Mouse (Mus musculus) E14TG2a.4 (cell line): ENCODE results near the gene Lgmn.

Experiments used
- CTCF ChIP-seq: conservative IDR thresholded peaks from 2 replicates; pipeline ENCODE4 v1.5.1; 2014; ENCODE audit warnings: low read length
- NANOG ChIP-seq: IDR thresholded peaks from 2 replicates; pipeline ENCODE4 v1.6.1; 2014; ENCODE audit warnings: borderline replicate concordance, low read length, mixed read lengths

- TF ChIP-seq CTCF, result no peak
- TF ChIP-seq NANOG, result no peak
Observed at GRCm38 (mm10) chr12:102434107-102434506, 5.5 kb downstream of the Lgmn start.
